Mouse (Mus musculus) splenic B cell, adult 2 months (primary cell): Measurements from ENCODE around the gene Epm2a.
"Not testable (repeated sequence)": the region's sequence is repeated elsewhere in the genome, so short reads cannot be mapped to it uniquely, and the experiment has no call there.

Source experiments
- DNase-seq: peaks from one replicate; pipeline ENCODE4 v3.0.0-alpha.2; 2011; ENCODE audit warnings: low read depth, low spot score
- H3K27me3 ChIP-seq: 2 replicates; pipeline ENCODE4 v1.6.1; 2012; ENCODE audit warnings: mild to moderate bottlenecking, low read length, moderate library complexity, mixed read lengths; ENCODE audit not compliant: control insufficient read depth, poor library complexity, insufficient read depth, severe bottlenecking
- H3K36me3 ChIP-seq: 2 replicates; pipeline ENCODE4 v1.6.1; 2012; ENCODE audit warnings: mild to moderate bottlenecking, low read length, moderate library complexity, mixed read lengths; ENCODE audit not compliant: control insufficient read depth, poor library complexity, insufficient read depth, severe bottlenecking

Gene Epm2a

GRCm38 (mm10) chr10:11343205-11344141 lies at the start of gene Epm2a:
Gene Epm2a (plus strand): TSS chr10:11343404.
- Histone ChIP-seq H3K27me3 (peaks cover 2% of the 10 kb centered on the region; the same call in 1 of the 2 replicates), H3K36me3 (no peaks in the 10 kb centered on the region)
- DNase-seq: peak; percentile 55

GRCm38 (mm10) chr10:11298418-11298817 lies 44.8 kb upstream of the Epm2a start:
- Histone ChIP-seq H3K36me3 (no peaks in the 10 kb centered on the region), H3K27me3 (no peaks in the 10 kb centered on the region)
- no peak for DNase-seq

GRCm38 (mm10) chr10:11305365-11306053 lies 37.7 kb upstream of the Epm2a start:
- Histone ChIP-seq H3K36me3 (no peaks in the 10 kb centered on the region), H3K27me3 (no peaks in the 10 kb centered on the region)
- DNase-seq: no peak

- no peak for DNase-seq
- no peaks in the 10 kb centered on the region for H3K27me3 ChIP-seq
- H3K36me3 ChIP-seq: no peaks in the 10 kb centered on the region
Measured at GRCm38 (mm10) chr10:11306054-11306367, 37.2 kb upstream of the Epm2a start.

- Histone ChIP-seq H3K27me3 (no peaks in the 10 kb centered on the region), H3K36me3 (no peaks in the 10 kb centered on the region)
- peak; percentile 7 for DNase-seq
Measured at GRCm38 (mm10) chr10:11309866-11310265, 33.3 kb upstream of the Epm2a start.

- Histone ChIP-seq H3K27me3 (no peaks in the 10 kb centered on the region), H3K36me3 (no peaks in the 10 kb centered on the region)
- DNase-seq: no peak
Measured at GRCm38 (mm10) chr10:11310481-11310880, 32.7 kb upstream of the Epm2a start.

GRCm38 (mm10) chr10:11317856-11318454 lies 25.2 kb upstream of the Epm2a start:
- not testable (repeated sequence) for H3K27me3 ChIP-seq, DNase-seq, H3K36me3 ChIP-seq

- DNase-seq: no peak
- H3K36me3 ChIP-seq: no peaks in the 10 kb centered on the region
- no peaks in the 10 kb centered on the region for H3K27me3 ChIP-seq
Measured at GRCm38 (mm10) chr10:11319446-11319970, 23.7 kb upstream of the Epm2a start.

GRCm38 (mm10) chr10:11322316-11322715 lies 20.9 kb upstream of the Epm2a start:
- Histone ChIP-seq H3K36me3 (no peaks in the 10 kb centered on the region), H3K27me3 (no peaks in the 10 kb centered on the region)
- no peak for DNase-seq

- Histone ChIP-seq H3K27me3 (no peaks in the 10 kb centered on the region), H3K36me3 (no peaks in the 10 kb centered on the region)
- peak; percentile 3 for DNase-seq
Measured at GRCm38 (mm10) chr10:11323202-11323898, 19.9 kb upstream of the Epm2a start.

- Histone ChIP-seq H3K36me3 (no peaks in the 10 kb centered on the region), H3K27me3 (no peaks in the 10 kb centered on the region)
- DNase-seq: no peak
Measured at GRCm38 (mm10) chr10:11326526-11326925, 16.7 kb upstream of the Epm2a start.

GRCm38 (mm10) chr10:11344536-11345468 lies 1.6 kb downstream of the Epm2a start:
- Histone ChIP-seq H3K27me3 (peaks cover 2% of the 10 kb centered on the region; the same call in 1 of the 2 replicates), H3K36me3 (no peaks in the 10 kb centered on the region)
- DNase-seq: no peak

GRCm38 (mm10) chr10:11350243-11350974 lies 7.2 kb downstream of the Epm2a start:
- DNase-seq, H3K27me3 ChIP-seq, H3K36me3 ChIP-seq: not testable (repeated sequence)
